ENCODE assay signal across 7 mouse cellular contexts in genomic region chr12:111353439-111353915, GRCm38 (mm10). TPM values are rescaled to one million over a fixed set of nuclear protein-coding genes. Genes with fewer than 3 reads are reported as not detected.
DNase-seq lines count a peak whose midpoint lies in the region; ATAC-seq lines count a peak whose summit lies in the region.

No protein-coding gene starts in this region.

- no peak overlapping the region for H3K4me2 ChIP-seq in embryonic facial prominence, embryonic 14.5 days (ENCODE audit: low read depth, low read length)
- H3K4me2 ChIP-seq in neural tube, embryonic 12.5 days (replicated peaks): no peak overlapping the region

- peaks cover 18% of the 10 kb centered on the region for H3K4me1 ChIP-seq in embryonic facial prominence, embryonic 14.5 days (ENCODE audit: control insufficient read depth, insufficient read depth, low read length)
- peaks cover 40% of the 10 kb centered on the region for H3K4me1 ChIP-seq in hindbrain, embryonic 10.5 days (replicated peaks)
- peaks cover 50% of the 10 kb centered on the region for H3K4me1 ChIP-seq in neural tube, embryonic 12.5 days

- peak; percentile 93 for DNase-seq in NIH3T3 (ENCODE audit: low read depth)
- peak; percentile 30 for DNase-seq in embryonic facial prominence, embryonic 14.5 days (ENCODE audit: low spot score)
- DNase-seq in hindbrain, embryonic 10.5 days (ENCODE audit: low spot score): peak; percentile 21
- peak; percentile 32 for DNase-seq in liver
- no peak for DNase-seq in thymus, postnatal 14 days
- no peak for DNase-seq in right cerebral cortex, postnatal 14 days

- H3K36me3 ChIP-seq in embryonic facial prominence, embryonic 14.5 days (ENCODE audit: control insufficient read depth, insufficient read depth, low read length): 0 out of 2 replicates have a peak, but pooled peaks cover 4% of the 10 kb centered on the region
- H3K36me3 ChIP-seq in hindbrain, embryonic 10.5 days: peaks cover 16% of the 10 kb centered on the region
- no peaks in the 10 kb centered on the region for H3K36me3 ChIP-seq in neural tube, embryonic 12.5 days

- H3K9ac ChIP-seq in embryonic facial prominence, embryonic 14.5 days (ENCODE audit: low read depth, low read length): no peak overlapping the region
- no peak overlapping the region for H3K9ac ChIP-seq in neural tube, embryonic 12.5 days

- 66% methylated on average over 15 of the region's 15 CpGs for WGBS in embryonic facial prominence, embryonic 14.5 days
- 64% methylated on average over 15 of the region's 15 CpGs for WGBS in hindbrain, embryonic 10.5 days
- 47% methylated on average over 15 of the region's 15 CpGs for WGBS in neural tube, embryonic 12.5 days

- H3K9me3 ChIP-seq in embryonic facial prominence, embryonic 14.5 days (ENCODE audit: control insufficient read depth, low read length): no peaks in the 10 kb centered on the region
- no peaks in the 10 kb centered on the region for H3K9me3 ChIP-seq in hindbrain, embryonic 10.5 days
- no peaks in the 10 kb centered on the region for H3K9me3 ChIP-seq in neural tube, embryonic 12.5 days

- H3K27ac ChIP-seq in embryonic facial prominence, embryonic 14.5 days (replicated peaks; ENCODE audit: low read depth, low read length): peak overlapping the region; percentile 21; the same call in 1 of the 2 replicates
- no peak overlapping the region for H3K27ac ChIP-seq in hindbrain, embryonic 10.5 days
- H3K27ac ChIP-seq in neural tube, embryonic 12.5 days: no peak overlapping the region

- H3K27me3 ChIP-seq in embryonic facial prominence, embryonic 14.5 days (replicated peaks; ENCODE audit: control insufficient read depth, insufficient read depth, low read length): no peaks in the 10 kb centered on the region
- no peaks in the 10 kb centered on the region for H3K27me3 ChIP-seq in hindbrain, embryonic 10.5 days (ENCODE audit: insufficient read depth, poor library complexity, severe bottlenecking)
- H3K27me3 ChIP-seq in neural tube, embryonic 12.5 days (replicated peaks): no peaks in the 10 kb centered on the region

- no peak overlapping the region for H3K4me3 ChIP-seq in embryonic facial prominence, embryonic 14.5 days (ENCODE audit: low read depth, low read length)
- H3K4me3 ChIP-seq in hindbrain, embryonic 10.5 days: no peak overlapping the region
- H3K4me3 ChIP-seq in neural tube, embryonic 12.5 days: no peak overlapping the region

- peak; percentile 51; the same call in 1 of the 2 replicates for ATAC-seq in embryonic facial prominence, embryonic 14.5 days (ENCODE audit: low read depth)
- ATAC-seq in neural tube, embryonic 12.5 days (ENCODE audit: low FRiP score, low read depth): peak; percentile 76

RNA-seq across cellular contexts. Expression of gene Cdc42bpb, which starts 24.0 kb away (rescaled TPM):
- 37.7 and 41.5 TPM in 2 replicates for polyA plus RNA-seq in embryonic facial prominence, embryonic 14.5 days (2014; fragmentation: Nextera tagmentation; extraction: Ambion mirVana)
- polyA plus RNA-seq in hindbrain, embryonic 10.5 days (2016; fragmentation: Nextera tagmentation; extraction: Ambion mirVana): 32.6 and 34.7 TPM in 2 replicates
- polyA plus RNA-seq in neural tube, embryonic 12.5 days (2016; fragmentation: Nextera tagmentation; extraction: Ambion mirVana): 41.7 and 44.9 TPM in 2 replicates

RNA-seq across cellular contexts. Expression of gene Lbhd2, which starts 53.1 kb away (rescaled TPM):
- 5.5 and 5.8 TPM in 2 replicates for polyA plus RNA-seq in embryonic facial prominence, embryonic 14.5 days (2014; fragmentation: Nextera tagmentation; extraction: Ambion mirVana)
- 0.25 TPM in 1 of 2 replicates, not detected in the other for polyA plus RNA-seq in hindbrain, embryonic 10.5 days (2016; fragmentation: Nextera tagmentation; extraction: Ambion mirVana)
- 0.42 and 0.51 TPM in 2 replicates for polyA plus RNA-seq in neural tube, embryonic 12.5 days (2016; fragmentation: Nextera tagmentation; extraction: Ambion mirVana)

Comparison
In these comparisons a context has a peak if more than half of its experiments do, and no peak if none do; other contexts are left out.
1. DNase-seq: peak in NIH3T3 (single experiment), embryonic facial prominence, embryonic 14.5 days (single experiment), hindbrain, embryonic 10.5 days (single experiment) and liver (single experiment); none in thymus, postnatal 14 days (single experiment) and right cerebral cortex, postnatal 14 days (single experiment).